Mouse (Mus musculus) heart, postnatal 25 days (tissue): ENCODE measurements around the gene Tmem185b. TPM values are rescaled to one million over a fixed set of nuclear protein-coding genes. Genes with fewer than 3 reads are reported as not detected.

Source experiments
- DNase-seq: peaks from one replicate; pipeline ENCODE4 v3.0.0; 2022; ENCODE audit warnings: low spot score
- intact Hi-C: fragments of 180-260 bp; cut with DNase I; formaldehyde crosslinking; loops from one replicate; pipeline ENCODE4 v1.15.1; 2025
- total RNA-seq, 2 experiments: library from RNA; stranded (reverse); gene quantifications; 2 replicates each; pipeline ENCODE4 v1.2.3; 2021

Gene Tmem185b
- total RNA-seq: 10 to 100 TPM; 15.2 to 16.4 TPM

DNA sequence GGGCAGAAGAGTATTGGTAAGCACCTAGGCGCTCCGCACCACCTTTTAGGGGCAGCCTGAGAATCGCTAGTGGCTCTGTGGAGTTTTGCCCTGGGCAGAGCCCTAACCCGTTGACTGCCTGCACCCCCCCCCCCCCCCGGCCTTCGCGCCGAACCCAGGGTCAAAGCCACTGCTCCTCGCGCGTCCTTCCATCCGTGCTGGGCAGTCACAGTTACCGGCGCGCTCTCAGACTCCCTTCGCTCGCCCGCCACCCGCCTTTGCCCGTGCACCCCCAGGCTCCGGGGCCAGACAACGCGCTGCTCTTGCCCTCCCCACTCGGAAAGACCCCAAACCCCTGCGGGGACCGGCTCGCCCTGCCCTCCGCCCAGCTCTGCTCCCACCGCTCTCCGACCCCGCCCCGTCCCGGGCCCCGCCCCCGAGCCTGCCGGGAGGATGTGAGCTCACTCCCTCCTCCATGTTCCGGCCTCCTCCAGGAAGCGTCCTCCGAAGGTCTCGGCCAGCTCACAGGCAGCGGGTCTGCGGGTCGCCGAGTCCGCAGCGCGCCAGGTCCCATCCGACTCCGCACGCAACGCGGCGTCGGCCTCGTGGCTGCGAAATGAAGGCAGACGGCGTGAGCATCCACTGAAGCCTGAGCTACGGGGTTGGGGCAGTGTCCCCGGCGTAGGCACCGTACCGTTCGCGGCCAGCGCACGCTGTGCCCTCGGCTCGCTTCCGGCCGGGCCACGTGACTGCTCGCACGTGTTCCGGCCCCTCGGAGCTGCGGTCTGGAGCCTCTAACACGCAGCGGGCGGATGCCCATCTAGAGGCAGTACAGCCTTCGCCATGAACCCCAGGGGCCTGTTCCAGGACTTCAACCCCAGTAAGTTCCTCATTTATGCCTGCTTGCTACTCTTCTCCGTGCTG is at the start of gene Tmem185b:
Tmem185b (plus strand) TSS at position 472 of the 903 bp plus-strand sequence.
- peak; percentile 84 for DNase-seq
- intact Hi-C loops: loop anchor here (2.0 to 10.0 kb wide), 4 partner anchors 17 to 309 kb away; partner anchors contain the start of gene Ptpn4

DNA sequence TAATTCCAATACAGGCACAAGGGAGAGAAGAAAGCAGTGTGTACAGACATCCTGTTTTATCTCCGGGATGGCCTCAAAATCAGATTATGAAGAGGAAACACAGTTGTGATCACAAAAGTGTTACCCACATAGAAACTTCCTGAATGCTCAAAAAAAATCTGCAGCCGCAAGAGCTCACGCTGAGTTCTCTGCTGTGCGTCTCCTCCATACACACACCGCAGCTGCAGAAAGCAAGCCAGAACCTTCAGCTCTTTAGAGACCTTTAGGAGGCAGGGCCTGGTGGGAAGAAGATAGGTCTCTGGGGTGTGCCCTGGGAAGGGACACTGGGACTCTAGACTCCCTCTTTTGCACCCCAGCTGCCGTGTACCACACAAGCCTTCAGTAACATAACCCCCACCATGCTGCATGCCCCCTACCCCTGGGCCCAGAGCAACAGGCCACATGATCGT is 49.0 kb upstream of the Tmem185b start:
- DNase-seq: no peak
- intact Hi-C loops: loop anchor here (2.0 kb wide), 1 partner anchor 18 kb away; no protein-coding TSS in a partner anchor

DNA sequence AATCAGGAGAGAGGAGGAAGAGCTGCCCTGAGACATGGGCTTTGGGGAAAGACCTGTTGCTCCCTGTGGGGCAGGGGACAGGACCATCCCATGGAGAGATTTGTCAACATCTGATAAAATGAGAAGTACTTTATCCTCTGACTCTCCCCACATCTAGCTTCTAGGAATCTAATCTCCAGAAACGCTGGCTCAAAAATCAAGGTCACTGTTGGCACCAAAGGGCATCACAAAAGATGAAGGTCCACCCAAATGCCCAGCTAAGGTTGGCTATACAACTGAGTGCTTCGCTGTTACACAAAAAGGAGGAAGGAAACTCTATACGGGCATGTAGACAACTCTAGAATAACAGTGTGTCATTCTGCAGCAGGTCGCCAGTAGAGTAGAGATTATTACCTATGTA is 46.3 kb upstream of the Tmem185b start:
- no peak for DNase-seq
- intact Hi-C loops: no loop called here

DNA sequence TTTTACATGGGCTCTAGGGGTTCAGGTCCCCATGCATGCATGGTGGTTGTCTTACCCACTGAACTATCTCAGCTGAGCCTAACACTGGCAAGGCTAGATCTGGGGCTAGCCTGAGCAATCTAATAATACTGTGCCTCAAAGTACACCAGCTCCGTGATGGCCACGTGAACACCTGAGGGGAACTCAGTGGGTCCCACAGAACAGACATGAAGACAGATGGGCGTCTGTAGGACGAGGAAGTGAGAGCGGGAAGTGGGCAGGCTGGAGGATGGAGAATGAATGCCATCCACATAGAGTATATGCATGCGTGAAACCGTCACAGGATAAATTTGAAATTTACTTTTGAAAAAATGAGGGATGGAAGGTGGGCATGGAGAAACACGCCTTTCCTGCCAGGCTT is 45.3 kb upstream of the Tmem185b start:
- no peak for DNase-seq
- intact Hi-C loops: no loop called here

DNA sequence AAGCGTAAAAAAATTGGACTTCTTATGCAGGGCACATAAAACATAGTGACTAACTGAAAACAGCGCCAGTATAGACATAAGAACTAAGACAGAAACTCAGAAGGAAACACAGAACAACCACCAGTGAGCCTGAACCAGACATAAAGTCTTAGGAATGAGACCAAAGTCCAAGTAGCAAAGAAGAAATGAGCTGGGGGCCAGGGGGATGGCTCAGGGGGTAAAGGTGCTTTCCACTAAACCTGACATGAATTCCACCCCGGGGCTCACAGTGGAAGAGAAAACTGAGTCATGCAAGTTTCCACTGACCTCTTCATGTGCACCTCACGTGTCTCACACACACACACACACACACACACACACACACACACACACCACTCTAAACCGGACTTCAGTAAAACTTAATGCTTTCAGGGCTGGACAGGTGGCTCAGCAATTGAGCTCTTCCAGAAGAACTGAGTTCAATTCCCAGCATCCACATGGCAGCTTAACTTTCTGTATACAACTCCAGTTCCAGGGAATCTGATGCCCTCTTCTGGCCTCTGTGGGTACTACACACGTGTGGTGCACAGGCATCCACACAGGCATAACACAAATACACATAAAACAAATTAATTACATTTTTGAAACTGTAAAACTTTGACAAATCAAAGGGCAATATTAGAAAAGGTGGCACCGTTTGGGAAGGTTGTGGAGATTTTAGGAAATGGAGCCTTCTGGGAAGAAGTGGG is 44.6 kb upstream of the Tmem185b start:
- no peak for DNase-seq
- intact Hi-C loops: no loop called here

DNA sequence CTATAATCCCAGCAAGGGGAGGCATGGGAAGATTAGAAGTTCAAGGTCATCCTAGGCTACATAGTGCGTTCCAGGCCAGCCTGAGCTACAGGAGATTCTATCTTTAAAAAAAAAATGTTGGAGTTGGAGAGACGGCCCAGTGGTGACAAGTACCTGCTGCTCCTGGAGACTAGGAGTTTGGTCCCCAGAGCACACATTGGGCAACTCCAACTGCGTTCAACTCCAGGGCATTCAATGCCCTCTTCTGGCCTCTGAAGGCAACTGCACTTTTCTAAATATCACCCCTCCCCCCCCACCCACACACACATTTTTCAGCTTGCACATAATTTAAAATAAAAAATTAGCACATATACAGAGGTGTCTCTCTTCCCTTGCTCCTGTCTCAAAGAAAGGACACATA is 43.1 kb upstream of the Tmem185b start:
- no peak for DNase-seq
- intact Hi-C loops: no loop called here

DNA sequence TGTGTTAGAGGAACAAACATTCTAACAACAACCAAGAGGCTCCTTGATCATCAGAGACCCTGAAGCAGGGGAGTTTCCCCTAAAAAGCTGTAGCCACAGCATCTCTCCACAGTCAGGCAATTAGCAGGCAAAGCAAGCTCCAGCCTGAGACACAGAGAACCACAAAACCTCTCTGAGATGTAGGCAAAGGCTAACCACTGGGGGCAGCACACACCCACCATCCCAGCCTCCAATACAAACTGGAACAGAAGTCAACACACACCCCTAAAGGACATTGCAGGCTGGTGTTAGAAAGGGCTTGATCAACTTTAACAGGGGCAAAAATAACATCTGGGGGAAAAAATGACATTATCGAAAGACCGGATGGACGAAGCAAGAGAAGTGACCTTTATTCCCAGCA is 41.5 kb upstream of the Tmem185b start:
- no peak for DNase-seq
- intact Hi-C loops: loop anchor here (2.0 kb wide), 1 partner anchor 16 kb away; no protein-coding TSS in a partner anchor

DNA sequence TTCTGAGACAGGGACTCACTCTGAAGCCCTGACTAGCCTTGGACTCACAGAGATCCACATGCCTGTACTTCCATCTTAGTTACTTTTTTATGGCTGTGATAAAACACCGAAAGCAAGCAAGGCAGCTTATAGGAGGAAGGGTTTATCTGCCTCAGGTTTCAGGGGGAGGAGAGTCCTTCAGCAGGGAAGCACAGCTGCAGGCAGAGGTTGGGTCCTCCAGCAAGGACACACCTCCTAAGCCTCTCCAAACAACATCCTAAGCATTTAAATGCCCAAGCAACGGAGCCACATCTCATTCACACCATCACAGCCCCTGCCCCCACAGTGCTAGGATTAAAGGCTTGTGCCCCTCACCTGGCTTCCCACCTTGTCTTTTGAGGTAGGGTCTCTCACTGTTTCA is 40.1 kb upstream of the Tmem185b start:
- intact Hi-C loops: loop anchor here (2.0 kb wide), 1 partner anchor 15 kb away; no protein-coding TSS in a partner anchor

DNA sequence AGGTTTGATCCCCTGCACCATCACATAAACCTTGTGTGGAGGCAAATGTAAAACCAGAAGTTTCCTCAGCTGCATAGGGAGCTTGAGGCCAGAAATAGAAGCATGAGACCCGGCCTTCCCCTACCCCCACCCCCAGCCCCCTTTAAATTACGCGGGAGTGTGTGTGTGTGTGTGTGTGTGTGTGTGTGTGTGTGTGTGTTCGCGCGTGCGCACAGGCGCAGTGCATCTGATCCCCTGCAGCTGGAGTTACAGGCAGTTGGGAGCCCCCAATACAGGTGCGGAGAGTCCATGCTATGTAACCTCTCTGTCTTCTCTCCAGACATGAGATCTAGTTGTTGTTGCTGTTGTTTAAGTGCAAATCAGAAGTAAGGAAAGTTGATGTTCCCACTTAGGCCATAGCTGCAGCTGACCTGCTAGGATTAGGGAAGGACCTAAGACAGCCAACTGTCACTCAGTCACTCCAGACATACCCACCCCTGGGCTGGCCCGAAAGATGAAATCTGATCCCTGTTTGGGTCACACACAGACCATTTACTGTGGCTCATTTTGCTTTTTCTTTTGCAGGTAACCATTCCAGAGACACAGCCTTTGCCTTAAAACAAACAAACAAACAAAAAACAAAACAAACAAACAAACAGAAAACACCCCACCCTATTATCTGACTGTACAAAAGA is 37.9 kb upstream of the Tmem185b start:
- DNase-seq: no peak
- intact Hi-C loops: no loop called here

More for the DNA sequence above, 40.1 kb upstream of the Tmem185b start:
- DNase-seq: no peak

DNA sequence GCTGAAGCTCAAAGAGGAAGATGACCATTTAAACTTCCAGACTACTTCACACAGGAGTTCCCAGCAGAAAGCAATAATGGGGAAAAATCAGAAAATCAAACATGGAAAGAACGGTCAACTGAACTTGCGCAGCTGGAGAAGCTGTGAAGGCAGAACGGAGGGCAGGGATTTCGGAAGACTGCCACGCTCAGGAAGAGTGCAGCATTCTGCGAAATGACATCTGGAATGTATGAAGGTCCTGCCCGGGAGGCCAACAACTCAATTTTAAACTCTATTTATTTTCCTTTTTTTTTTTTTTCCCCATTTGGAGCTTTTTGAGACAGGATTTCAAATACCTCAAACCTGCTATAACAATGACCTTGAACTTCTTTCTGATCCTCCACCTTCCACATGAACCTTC is 35.2 kb upstream of the Tmem185b start:
- no peak for DNase-seq
- intact Hi-C loops: loop anchor here (5.0 kb wide), 1 partner anchor 37 kb away; the partner anchor contains the start of gene Tmem185b

DNA sequence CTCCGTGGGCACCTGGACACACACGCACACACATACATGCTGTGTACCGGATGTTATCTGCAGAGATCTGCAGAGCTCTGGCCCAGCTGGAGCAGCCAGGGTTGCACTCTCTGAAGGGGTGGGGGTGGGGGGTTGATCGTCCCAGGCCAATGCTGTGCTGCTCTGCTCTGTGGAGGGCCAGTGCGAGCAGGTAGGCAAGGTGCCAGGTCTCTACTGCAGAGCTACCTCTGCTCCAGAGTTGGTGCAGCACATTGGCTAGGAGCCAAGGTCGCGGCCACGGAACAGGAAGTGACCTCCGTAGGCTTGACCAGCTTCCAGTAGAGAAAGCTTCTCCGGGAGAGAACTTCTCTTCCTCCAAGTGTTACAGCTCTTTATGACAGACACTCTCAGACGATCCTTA is 33.9 kb upstream of the Tmem185b start:
- intact Hi-C loops: loop anchor here (5.0 kb wide), 1 partner anchor 35 kb away; the partner anchor contains the start of gene Tmem185b
- DNase-seq: peak; percentile 52

DNA sequence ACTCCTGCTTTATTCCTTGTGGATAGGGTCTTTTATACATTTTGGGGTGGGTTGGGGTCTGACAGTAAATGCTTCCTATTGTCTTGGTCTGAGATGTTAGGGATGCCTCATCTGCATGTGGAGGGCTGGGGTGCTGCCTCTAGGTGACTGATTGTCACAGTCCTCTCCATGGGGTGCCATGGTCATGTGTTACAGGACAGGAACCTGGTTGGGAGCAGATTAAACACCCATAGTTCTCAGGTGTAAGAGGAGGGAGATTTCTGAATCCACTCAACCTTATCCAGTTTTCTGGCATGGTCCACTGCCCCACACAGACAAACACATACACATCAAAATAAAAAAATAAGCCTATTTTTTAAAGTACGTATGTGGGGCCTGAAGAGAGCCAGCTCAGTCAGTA is 33.5 kb upstream of the Tmem185b start:
- intact Hi-C loops: loop anchor here (5.0 kb wide), 1 partner anchor 35 kb away; the partner anchor contains the start of gene Tmem185b
- no peak for DNase-seq

DNA sequence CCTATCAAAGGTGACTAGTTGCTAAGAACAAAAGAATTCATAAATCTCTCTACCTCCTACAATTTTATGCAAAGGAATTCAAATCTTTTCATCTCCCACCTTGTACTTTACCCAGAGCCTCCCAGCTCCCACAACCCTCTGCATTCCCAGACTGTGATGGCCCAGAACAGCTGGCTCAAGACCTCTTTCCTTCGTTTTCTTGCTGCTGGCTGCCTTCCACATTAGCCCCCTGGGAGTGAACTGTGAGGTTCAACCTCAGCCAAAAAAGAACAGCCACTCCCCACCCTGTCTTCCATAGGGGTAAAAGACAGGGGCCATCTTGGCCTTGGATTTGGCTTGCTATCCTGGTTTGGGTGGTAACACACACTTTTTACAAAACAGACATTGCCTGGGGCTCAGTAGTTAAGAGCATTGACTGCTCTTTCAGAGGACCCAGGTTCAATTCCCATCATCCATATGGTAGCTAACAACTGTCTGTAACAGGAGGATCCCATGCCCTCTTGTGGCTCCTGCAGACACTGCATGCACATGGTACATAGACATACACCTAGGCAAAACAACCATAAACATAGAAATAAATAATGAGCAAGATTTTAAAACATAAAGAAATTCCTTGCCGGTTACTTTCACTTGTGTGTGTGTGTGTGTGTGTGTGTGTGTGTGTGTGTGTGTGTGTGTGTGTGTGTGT is 31.8 kb upstream of the Tmem185b start:
- intact Hi-C loops: loop anchor here (2.0 to 5.0 kb wide), 2 partner anchors 17 to 33 kb away; partner anchors contain the start of gene Tmem185b
- no peak for DNase-seq

DNA sequence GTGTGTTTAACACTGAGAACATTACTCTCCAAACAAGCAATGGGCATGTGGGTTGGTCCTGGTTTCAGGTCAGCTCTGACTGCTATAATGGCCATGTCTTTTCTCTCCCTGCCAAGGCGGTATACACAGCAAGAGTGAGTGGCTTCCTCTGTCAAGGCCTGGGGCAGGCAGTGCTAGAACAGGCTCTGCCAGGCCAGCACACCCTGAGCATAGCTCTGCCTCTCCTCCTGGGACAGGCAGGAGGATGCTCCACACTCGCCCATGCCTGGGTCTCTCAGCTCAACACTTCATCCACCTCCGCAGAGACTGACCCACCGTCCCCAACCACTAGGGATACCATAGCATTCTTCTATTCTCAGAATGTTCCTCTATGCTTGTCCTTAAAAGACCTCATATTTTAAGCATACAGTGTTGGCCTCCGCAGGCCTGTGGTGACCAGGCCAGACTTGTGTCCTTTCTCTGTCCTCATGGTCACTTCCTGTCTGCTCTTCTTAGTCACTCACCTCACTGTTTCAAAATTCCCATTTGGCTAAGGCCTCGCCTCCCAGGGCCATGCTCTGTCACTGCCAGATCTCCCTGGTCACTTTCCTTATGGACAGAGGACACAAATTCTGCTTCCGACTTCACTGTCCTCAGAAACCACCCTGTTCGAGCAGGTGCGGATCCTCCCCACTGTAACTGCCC is 31.1 kb upstream of the Tmem185b start:
- DNase-seq: no peak

DNA sequence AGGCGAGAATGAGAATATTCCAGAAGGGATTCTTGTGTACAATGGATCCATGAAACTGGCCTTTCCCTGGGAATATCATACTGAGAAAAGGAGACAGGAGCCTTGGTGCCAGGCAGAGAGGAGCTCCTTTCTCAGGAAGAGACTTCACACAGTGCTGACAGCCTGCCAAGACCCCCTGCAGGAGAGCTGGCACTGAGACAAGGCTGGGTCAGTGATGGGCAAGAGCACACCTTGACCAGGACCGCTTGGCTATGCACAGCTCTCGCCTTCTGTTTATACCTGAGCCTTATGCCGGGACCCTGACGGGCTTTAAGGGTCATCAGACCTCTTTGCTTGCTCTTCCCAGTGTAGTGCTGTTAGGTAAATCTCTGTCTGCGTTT is 30.6 kb upstream of the Tmem185b start:
- no peak for DNase-seq
- intact Hi-C loops: loop anchor here (2.0 kb wide), 1 partner anchor 19 kb away; no protein-coding TSS in a partner anchor

More for the DNA sequence above, 31.1 kb upstream of the Tmem185b start:
- intact Hi-C loops: loop anchor here (2.0 to 5.0 kb wide), 2 partner anchors 18 to 32 kb away; partner anchors contain the start of gene Tmem185b

DNA sequence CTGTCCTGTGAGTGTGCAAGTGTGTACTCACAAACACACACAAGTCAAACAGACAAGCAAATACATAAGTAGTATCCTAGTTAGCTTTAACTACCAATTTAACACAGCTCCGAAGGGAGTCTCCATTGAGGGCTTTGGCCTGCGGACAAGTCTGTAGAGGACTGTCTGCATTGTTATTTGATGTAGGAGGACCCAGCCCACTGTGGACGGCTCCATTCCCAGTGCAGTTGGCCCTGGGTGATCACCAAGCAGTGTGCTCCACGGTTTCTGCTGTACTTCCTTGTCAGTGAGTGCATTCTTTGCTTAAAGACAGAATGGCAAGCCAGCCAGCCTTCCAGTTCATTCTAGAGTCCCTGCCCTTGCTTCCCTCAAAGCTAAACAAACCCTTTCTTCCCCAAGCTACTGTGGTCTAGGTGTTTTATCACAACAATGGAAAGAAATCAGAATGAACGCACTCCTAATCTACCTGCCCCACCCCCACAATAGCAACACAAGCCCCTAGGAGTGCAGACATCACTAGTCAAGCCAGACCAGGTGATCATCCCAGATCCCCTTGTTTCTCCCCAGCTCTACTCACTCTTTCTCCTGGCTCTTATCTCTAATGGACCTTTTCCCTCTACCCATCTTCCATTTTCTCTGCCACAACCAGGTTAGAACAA is 28.5 kb upstream of the Tmem185b start:
- intact Hi-C loops: no loop called here
- DNase-seq: no peak

DNA sequence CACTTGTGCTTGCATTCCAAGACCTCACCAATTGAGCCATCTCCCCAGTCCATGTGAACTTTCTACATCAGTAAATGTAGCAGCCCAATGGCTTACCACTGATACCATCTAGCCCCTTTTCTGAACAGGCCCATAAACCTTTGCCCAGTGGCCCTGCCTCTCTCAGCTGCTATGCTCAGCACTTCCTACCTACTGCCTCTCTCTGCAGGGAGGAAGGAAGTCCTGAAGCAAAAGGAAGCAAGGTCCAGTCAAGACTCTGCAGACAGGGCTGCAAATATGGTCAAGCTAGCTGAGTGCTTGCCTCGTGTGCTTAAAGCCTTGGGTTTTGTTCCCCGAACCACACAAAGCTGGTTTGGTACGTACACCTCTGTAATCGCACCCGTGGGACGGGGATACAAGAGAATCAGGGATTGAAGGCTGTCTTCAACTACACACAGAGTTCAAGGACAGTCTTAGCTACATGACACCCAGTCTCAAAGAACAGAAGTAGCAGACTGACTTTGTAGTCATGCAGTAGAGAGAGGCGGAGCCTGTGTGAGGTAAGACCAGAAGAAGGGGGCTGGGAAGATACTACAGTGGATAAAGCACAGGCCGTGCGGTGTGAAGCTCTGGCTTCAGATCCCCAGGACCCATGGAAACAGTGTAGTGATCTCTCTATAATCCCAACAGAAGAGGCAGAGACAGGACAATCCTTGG is 27.3 kb upstream of the Tmem185b start:
- intact Hi-C loops: no loop called here

DNA sequence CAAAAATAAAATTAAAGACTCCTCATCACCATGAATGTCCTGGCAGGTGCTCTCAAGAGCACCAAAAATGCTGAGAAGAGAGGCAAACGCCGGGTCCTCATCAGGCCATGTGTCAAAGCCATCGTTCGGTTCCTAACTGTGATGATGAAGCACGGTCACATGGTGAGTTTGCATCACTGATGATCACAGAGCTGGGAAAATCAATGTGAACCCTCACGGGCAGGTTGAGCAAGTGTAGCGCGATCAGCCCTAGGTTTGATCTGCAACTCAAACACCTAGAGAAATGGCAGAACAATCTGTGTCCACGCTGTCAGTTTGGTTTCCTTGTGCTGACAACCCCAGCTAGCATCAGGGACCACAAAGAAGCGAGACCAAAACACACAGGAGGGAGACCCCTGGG is 26.5 kb upstream of the Tmem185b start:
- DNase-seq: no peak
- intact Hi-C loops: no loop called here

More for the DNA sequence above, 27.3 kb upstream of the Tmem185b start:
- DNase-seq: no peak
